Mouse (Mus musculus): ENCODE results near the gene Wrnip1.

- TF ChIP-seq CTCF (IDR thresholded peaks at IDR 0.05; ENCODE audit: low read depth, low read length) (no peak), TAL1 (conservative IDR thresholded peaks at IDR 0.05; ENCODE audit: low read depth, low read length) (no peak), GATA1 (IDR thresholded peaks at IDR 0.05; ENCODE audit: borderline replicate concordance, low read length) (no peak)
Observed at GRCm38 (mm10) chr13:32783055-32783454, 18.8 kb upstream of the Wrnip1 start.
